In the genomic region with DNA sequence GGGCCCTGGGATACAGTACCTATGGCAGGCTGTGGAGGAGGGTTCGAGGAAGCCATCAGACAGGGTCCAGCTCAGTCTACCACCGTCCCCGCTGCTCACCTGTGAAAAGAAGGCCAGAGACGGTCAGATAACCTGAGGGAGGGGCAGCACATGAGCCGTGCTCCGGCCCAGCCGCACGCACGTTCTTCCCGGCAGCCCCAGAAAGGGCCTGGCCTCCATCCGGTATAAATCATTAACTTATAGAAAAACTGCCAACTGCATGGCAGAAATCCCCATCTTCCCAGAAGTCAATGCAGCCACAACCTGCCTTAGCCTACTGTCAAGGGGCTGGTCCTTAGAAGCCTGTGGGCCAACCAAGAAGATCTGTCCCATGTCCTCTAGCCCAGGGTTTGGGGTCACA, we compare ENCODE assay signal across 11 mouse cellular contexts. TPM values are rescaled to one million over a fixed set of nuclear protein-coding genes. Genes with fewer than 3 reads are reported as not detected.
DNase-seq lines count a peak whose midpoint lies in the region; ATAC-seq and TF ChIP-seq lines count a peak whose summit lies in the region.
"Had no signal": no experiment of that assay in that cellular context is flagged by ENCODE, and none has a peak within 500 bp of the region (broad histone marks: within the 10 kb centered on the region; RNA-seq: fewer than 3 reads in every experiment).

No protein-coding gene starts in this region.

- no peak for TF ChIP-seq CTCF in stomach, postnatal 0 days (IDR thresholded peaks at IDR 0.05; ENCODE audit: low read depth)

- H3K27me3 ChIP-seq in heart, embryonic 10.5 days (ENCODE audit: insufficient read depth, poor library complexity, severe bottlenecking), result no peaks in the 10 kb centered on the region
- H3K27me3 ChIP-seq in heart, embryonic 11.5 days (ENCODE audit: control insufficient read depth, insufficient read depth, low read length), result no peaks in the 10 kb centered on the region
- H3K27me3 ChIP-seq in lung, embryonic 16.5 days (ENCODE audit: control insufficient read depth, insufficient read depth, low read depth, low read length), result no peaks in the 10 kb centered on the region
- no peaks in the 10 kb centered on the region for H3K27me3 ChIP-seq in stomach, postnatal 0 days (ENCODE audit: control insufficient read depth, insufficient read depth, low read length)
- H3K27me3 ChIP-seq: forebrain, embryonic 15.5 days had no signal

- peaks cover 55% of the 10 kb centered on the region for H3K4me1 ChIP-seq in heart, embryonic 10.5 days
- H3K4me1 ChIP-seq in heart, embryonic 11.5 days (ENCODE audit: control insufficient read depth, insufficient read depth, low read length), result peaks cover 18% of the 10 kb centered on the region
- peaks cover 25% of the 10 kb centered on the region for H3K4me1 ChIP-seq in lung, embryonic 16.5 days (replicated peaks; ENCODE audit: control insufficient read depth, insufficient read depth, low read length)
- peaks cover 8% of the 10 kb centered on the region; the same call in 1 of the 2 replicates for H3K4me1 ChIP-seq in stomach, postnatal 0 days (replicated peaks; ENCODE audit: control insufficient read depth, insufficient read depth)

- no peak overlapping the region for H3K4me2 ChIP-seq in heart, embryonic 11.5 days
- H3K4me2 ChIP-seq in lung, embryonic 16.5 days (ENCODE audit: low read depth, low read length), result no peak overlapping the region
- no peak overlapping the region for H3K4me2 ChIP-seq in stomach, postnatal 0 days (replicated peaks; ENCODE audit: low read depth)
- H3K4me2 ChIP-seq: forebrain, embryonic 15.5 days had no signal

- WGBS in heart, embryonic 10.5 days, result 90% methylated on average over 11 of the region's 11 CpGs
- WGBS in heart, embryonic 11.5 days (ENCODE audit: insufficient replicate concordance), result 93% methylated on average over 11 of the region's 11 CpGs
- 52% methylated on average over 11 of the region's 11 CpGs for WGBS in lung, embryonic 16.5 days
- WGBS in stomach, postnatal 0 days, result 54% methylated on average over 11 of the region's 11 CpGs

- no peak for DNase-seq in heart, embryonic 10.5 days (ENCODE audit: low spot score)
- DNase-seq in lung, postnatal 25 days (ENCODE audit: low spot score), result no peak
- peak; percentile 55 for DNase-seq in kidney, postnatal 10 days
- DNase-seq in stomach, postnatal 0 days (ENCODE audit: low spot score), result peak; percentile 43
- no peak for DNase-seq in spleen, postnatal 36 days (ENCODE audit: low spot score in 2 of 2)
- no peak for DNase-seq in frontal cortex, postnatal 36 days (ENCODE audit: low spot score in 2 of 2)
- DNase-seq: layer of hippocampus, postnatal 36 days; thymus, postnatal 25 days had no signal

- H3K9ac ChIP-seq in heart, embryonic 11.5 days (ENCODE audit: low read depth, low read length), result no peak overlapping the region
- no peak overlapping the region; the same call in 1 of the 2 replicates for H3K9ac ChIP-seq in lung, embryonic 16.5 days (ENCODE audit: low read length)
- H3K9ac ChIP-seq in stomach, postnatal 0 days (ENCODE audit: low read length), result no peak overlapping the region
- H3K9ac ChIP-seq: forebrain, embryonic 15.5 days had no signal

- ATAC-seq in heart, embryonic 11.5 days (replicated peaks; ENCODE audit: insufficient number of reproducible peaks, low FRiP score, low TSS enrichment), result no peak
- ATAC-seq in lung, embryonic 16.5 days (ENCODE audit: low read depth), result peak; percentile 31; the same call in 1 of the 2 replicates
- peak; percentile 32 for ATAC-seq in stomach, postnatal 0 days (ENCODE audit: low FRiP score, low TSS enrichment)

- no peak for TF ChIP-seq EP300 in stomach, postnatal 0 days (optimal IDR thresholded peaks at IDR 0.05)

- H3K36me3 ChIP-seq in heart, embryonic 10.5 days, result peaks cover 17% of the 10 kb centered on the region
- H3K36me3 ChIP-seq in heart, embryonic 11.5 days (ENCODE audit: control insufficient read depth, insufficient read depth, low read length), result no peaks in the 10 kb centered on the region
- H3K36me3 ChIP-seq in lung, embryonic 16.5 days (ENCODE audit: control insufficient read depth, insufficient read depth, low read length), result no peaks in the 10 kb centered on the region
- no peaks in the 10 kb centered on the region for H3K36me3 ChIP-seq in stomach, postnatal 0 days (ENCODE audit: control insufficient read depth, insufficient read depth, low read length)

- no peak overlapping the region for H3K4me3 ChIP-seq in heart, embryonic 10.5 days
- no peak overlapping the region for H3K4me3 ChIP-seq in heart, embryonic 11.5 days (ENCODE audit: low read depth, low read length)
- H3K4me3 ChIP-seq in lung, embryonic 16.5 days (ENCODE audit: low read length), result no peak overlapping the region
- H3K4me3 ChIP-seq in stomach, postnatal 0 days (ENCODE audit: low read depth, low read length), result no peak overlapping the region
- H3K4me3 ChIP-seq: forebrain, embryonic 15.5 days had no signal

- H3K27ac ChIP-seq in heart, embryonic 10.5 days, result peak overlapping the region; percentile 54
- H3K27ac ChIP-seq in heart, embryonic 11.5 days (ENCODE audit: low read depth, low read length), result no peak overlapping the region
- peak overlapping the region; percentile 80 for H3K27ac ChIP-seq in lung, embryonic 16.5 days (ENCODE audit: low read length)
- H3K27ac ChIP-seq in stomach, postnatal 0 days (replicated peaks), result peak overlapping the region; percentile 37

- H3K9me3 ChIP-seq in heart, embryonic 10.5 days, result no peaks in the 10 kb centered on the region
- H3K9me3 ChIP-seq in heart, embryonic 11.5 days (replicated peaks; ENCODE audit: control insufficient read depth, low read length), result no peaks in the 10 kb centered on the region
- no peaks in the 10 kb centered on the region for H3K9me3 ChIP-seq in lung, embryonic 16.5 days (ENCODE audit: control insufficient read depth, low read length)
- H3K9me3 ChIP-seq in stomach, postnatal 0 days (ENCODE audit: control insufficient read depth, low read length), result no peaks in the 10 kb centered on the region
- H3K9me3 ChIP-seq: forebrain, embryonic 15.5 days had no signal

RNA-seq across cellular contexts. Expression of a gene that starts 48.9 kb away (rescaled TPM):
- polyA plus RNA-seq in heart, embryonic 10.5 days (2016; fragmentation: Nextera tagmentation; extraction: Ambion mirVana), result 13.3 and 14.9 TPM in 2 replicates
- polyA plus RNA-seq in heart, embryonic 11.5 days (2014; fragmentation: Nextera tagmentation; extraction: Ambion mirVana), result 9.7 and 12.9 TPM in 2 replicates
- polyA plus RNA-seq in lung, embryonic 16.5 days (2015; fragmentation: Nextera tagmentation; extraction: Ambion mirVana), result 15.5 and 15.8 TPM in 2 replicates
- polyA plus RNA-seq in stomach, postnatal 0 days (2015; fragmentation: Nextera tagmentation; extraction: Ambion mirVana), result 11.3 and 12.7 TPM in 2 replicates

Comparison
In these comparisons a context has a peak if more than half of its experiments do, and no peak if none do; other contexts are left out.
1. DNase-seq: peak in kidney, postnatal 10 days (single experiment) and stomach, postnatal 0 days (single experiment); none in heart, embryonic 10.5 days (single experiment), lung, postnatal 25 days (single experiment), spleen, postnatal 36 days (0 of 2) and frontal cortex, postnatal 36 days (0 of 2).